Mouse (Mus musculus) T-helper 17 cell (primary cell): ENCODE results near the gene Tprg.

Source experiments
- in situ Hi-C, 2 experiments: fragments of 300-600 bp; cut with MboI, MseI; formaldehyde crosslinking; loops; 1 replicate in 1 of 2; 2 replicates in 1 of 2; pipeline ENCODE4 v1.15.1; 2025; ENCODE audit warnings: high pct_unique_total_duplicates in 2 of 2

Tprg gene

DNA sequence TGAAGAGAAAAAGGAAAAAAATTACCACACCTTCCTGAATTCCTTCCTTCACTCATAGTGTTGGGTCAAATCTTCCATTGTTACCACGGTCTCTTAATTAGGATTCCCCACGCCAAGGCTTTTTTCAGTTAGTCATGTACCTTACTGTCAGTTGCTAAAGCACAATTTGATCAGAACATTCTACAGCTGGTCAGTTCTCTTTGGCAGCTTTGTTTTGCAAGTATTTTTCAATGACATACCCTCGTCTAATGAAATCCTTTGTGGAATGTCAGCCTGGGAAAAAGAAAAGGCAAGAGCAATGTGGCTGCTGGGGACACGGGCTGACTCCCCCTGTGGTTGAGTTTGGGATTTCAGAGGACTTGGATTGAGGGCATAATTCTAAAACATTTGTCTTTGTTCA lies 136.4 kb downstream of the Tprg start:
- in situ Hi-C loops = no loop called here

DNA sequence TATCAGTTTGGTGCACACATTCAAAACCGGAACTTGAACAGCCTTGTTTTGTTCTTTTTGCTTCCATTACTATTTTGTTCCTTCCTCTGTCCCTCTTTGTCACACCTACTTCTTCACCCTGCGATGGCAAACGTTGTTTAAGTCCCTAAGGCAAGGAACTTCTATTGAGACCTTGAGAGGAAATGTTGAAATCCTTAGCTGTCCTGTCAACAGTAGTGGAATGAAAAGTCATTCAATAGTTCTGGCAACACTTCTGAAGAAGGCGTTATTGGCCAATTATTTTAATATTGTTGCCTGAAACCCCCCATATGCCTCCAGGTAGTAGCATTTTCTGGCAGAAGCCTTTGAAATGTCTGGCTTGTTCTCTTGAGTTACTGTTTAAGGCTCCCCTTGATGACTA lies 137.4 kb downstream of the Tprg start:
- in situ Hi-C loops = no loop called here

DNA sequence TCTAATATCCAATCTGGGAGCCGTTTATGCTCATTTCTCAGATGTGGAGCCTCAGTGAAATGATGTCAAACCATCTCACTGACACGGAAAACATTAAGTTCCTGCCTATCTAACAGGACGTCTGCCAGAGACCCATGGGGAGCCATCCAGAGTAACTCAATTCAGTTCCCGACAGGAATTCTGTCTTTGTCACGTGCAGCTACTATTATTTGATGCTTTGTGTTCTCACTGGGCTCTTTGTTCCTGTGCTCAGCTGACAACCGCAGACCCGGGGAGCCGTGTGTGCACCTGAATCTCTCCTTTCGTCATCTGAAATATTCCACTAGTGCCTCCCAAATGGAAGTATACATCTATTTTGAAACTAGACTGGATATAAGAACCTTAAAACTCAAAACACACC lies 138.3 kb downstream of the Tprg start:
- in situ Hi-C loops = no loop called here

DNA sequence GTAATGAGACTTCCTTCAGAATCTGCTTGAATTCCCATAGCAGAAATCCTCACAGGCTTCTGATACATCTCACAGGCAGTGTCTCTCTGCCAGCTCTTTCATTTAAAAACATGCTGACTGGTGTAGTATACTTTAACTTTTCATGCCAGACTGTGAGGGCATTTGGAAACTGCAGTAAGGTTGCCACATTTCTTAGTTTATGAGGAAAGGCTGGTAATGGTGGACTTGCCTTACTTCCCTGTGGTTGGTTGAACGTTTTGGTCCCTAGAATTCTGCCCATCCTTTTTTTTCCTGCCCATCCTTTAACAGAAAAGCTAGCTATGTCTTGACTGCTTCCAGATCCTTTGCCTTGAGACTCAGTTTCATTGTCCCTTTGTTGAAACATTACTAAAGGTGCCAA lies 138.8 kb downstream of the Tprg start:
- in situ Hi-C loops = no loop called here

DNA sequence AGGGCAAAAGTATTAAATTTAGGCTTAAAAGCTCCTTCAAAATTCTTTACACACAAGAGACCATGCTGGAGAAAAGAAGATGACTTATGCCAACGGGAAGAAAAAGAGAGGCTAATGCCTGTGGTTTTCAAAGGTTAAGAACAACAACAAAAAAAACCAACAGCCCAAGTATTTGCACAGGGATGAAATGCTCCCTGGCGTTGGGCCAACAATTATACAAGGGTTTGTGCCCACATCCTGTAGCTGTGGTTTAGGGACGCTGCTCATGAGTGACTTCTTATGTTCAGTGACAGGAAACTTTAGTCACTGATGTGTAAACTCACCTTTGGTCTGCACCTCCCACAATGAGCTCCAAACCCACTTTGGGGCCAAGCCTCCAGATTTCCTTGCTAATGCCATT lies 139.6 kb downstream of the Tprg start:
- in situ Hi-C loops = no loop called here

DNA sequence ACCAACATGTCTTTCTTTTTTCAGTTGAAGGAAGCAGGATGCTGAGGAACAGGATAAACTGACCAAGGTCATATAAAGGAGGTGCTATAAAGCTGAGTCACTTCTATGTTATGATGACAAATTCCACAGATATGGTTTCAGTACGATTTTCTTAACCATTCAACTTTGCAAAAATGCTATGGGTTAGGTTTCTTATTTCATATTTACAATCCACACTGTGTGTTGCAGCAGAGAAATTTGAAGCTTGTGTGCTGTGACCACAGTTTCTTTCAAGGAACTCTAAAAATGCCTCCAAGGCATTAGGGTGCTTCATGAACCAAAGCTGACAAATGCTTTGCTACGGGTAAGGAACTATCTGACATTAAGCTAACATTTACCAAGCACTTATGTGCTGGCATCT lies 153.4 kb downstream of the Tprg start:
- in situ Hi-C loops = no loop called here

DNA sequence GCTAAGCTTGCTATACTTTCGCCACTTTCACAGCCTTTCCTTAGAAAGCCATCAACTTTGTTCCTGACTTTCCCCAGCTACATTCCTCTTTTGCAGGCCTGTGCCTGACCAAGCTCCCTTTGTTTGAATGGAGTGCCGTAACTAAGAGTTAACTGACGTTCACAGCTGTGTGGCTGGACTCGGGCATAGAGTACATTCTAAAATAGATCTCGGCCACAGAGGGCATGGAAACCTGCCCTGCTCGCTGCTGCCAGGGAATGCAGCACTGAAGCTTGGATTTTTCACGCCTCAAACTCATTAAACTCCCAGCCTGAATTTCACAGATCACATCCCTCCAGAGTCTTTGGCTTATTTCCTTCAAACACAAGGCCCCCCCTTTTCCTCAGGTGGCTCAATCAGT lies 159.0 kb downstream of the Tprg start:
- in situ Hi-C loops = no loop called here

DNA sequence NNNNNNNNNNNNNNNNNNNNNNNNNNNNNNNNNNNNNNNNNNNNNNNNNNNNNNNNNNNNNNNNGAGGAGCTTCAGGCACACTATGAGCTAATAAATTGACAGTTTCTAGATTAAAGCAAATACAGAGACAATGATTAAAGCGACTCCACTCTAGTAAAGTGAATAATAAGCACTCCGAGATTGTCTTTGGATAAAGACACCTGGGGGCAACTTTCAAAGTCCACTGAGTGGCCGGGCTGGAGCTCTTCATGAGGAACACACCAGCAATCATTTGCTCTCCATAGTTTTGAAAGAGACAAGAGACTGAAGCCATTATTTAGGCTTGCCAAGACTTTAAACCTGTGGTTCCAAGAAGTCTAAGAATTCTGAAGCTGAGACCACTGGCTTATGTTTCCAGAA lies 164.9 kb downstream of the Tprg start:
- in situ Hi-C loops = loop anchor here in 1 of 2 experiments (10.0 kb wide), 1 partner anchor 1337 kb away; no protein-coding TSS in a partner anchor

DNA sequence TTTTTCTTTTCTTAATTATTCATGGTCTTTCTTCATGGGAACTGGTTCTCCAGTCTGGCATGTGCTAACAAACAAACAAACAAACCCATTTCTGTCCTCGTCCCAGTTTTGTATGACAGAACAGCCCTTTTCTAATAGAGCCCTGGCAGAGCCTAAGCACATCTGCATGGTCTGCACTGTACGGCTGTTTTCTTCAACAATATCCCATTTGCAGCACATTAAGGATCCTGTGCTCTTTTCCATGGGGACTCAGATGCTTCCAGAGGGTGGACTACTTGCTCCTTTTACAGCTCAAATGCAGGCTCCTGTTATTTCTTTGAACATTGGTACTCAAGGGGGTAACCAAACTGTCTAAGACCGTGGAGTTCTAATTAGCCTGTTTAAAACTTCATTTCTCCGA lies 178.1 kb downstream of the Tprg start:
- in situ Hi-C loops = loop anchor here in 1 of 2 experiments (5.0 kb wide), 2 partner anchors 47 to 53 kb away; no protein-coding TSS in a partner anchor

DNA sequence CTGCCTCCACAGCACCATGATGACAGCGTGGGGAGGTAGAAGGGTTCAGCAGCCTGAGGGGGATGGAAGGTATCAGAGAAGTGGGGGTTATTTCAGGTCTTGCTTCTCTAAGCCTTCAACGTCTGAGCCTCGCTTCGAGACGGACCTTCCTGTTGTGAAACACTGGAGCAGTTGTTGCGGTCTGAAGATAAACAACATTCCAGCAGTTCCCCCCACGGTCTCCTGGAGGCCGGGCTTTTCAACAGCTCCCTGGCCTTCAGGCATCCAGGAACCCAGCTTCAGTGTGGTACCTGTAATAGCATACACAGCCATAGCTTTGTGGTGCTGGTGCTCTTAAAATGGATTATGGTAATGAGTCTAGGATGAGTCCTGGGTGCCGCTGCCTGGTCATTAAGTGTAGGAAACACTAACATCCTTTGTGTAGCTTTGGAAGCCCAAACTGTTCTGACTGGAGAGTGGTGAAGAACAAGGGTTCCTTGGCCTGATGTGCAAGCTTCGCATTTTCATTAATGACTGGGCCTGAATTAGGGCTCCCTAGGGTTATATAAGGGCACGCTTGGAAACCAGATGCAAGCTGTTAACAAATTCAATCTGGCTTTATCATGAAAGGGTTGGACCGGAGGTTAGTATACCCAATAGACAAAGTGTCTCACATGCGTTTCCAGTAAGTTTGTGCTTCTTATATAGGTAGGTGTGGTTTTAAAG lies 179.0 kb downstream of the Tprg start:
- in situ Hi-C loops = loop anchor here in 1 of 2 experiments (5.0 kb wide), 2 partner anchors 48 to 52 kb away; no protein-coding TSS in a partner anchor

DNA sequence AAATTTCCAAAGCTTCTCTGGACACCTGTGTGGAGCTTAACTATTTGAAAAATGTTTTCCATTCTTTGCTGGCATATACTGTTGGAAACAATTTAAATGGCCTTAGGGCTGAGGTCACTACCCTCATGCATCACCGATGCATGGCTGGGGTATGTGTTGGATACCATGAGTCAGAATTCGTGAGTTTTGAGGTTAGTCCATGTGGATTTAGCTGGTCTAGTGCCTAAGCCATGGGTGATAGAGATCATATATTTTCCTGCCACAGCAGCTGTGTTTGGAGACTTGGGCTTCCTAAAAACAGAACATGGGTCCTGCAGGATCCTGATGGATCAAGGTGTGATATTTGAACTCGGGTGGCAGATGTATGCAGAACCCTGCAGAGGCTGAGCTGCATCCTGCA lies 181.4 kb downstream of the Tprg start:
- in situ Hi-C loops = loop anchor here in 1 of 2 experiments (5.0 kb wide), 2 partner anchors 49 to 51 kb away; no protein-coding TSS in a partner anchor

DNA sequence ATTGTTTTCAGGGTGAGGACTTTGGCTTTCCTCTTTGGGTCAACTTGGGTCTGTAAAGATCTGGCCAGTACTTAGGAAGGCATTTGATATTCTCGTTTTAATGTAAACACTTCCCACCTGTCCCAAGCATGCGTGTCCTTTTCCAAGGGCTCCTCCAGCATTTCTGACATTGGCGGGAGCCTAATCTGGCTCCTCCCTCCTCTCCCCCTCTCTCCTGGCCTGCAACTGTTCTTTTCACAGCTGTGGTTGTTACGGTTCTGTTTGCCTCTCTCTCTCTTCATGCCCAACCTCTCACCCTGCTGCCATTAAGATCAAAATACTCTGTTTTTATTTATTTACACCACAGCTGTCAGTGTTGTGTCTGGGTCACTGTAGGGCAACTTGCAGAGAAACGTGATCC lies 182.0 kb downstream of the Tprg start:
- in situ Hi-C loops = loop anchor here in 1 of 2 experiments (5.0 kb wide), 2 partner anchors 49 to 51 kb away; no protein-coding TSS in a partner anchor
